Mouse (Mus musculus) small intestine, adult 2 months (tissue): Measurements from ENCODE around the gene Ehd1.

Source experiments
- CTCF ChIP-seq: fragments of 200-500 bp; IDR thresholded peaks from 2 replicates; pipeline ENCODE4 v1.5.1; 2012; ENCODE audit warnings: low read depth, mild to moderate bottlenecking, control low read depth, inconsistent platforms, low read length, moderate library complexity, mixed read lengths; ENCODE audit not compliant: insufficient replicate concordance, insufficient read length; ENCODE audit errors: extremely low read depth
- POLR2A ChIP-seq: fragments of 200-500 bp; IDR thresholded peaks from 2 replicates; pipeline ENCODE4 v1.6.1; 2012; ENCODE audit warnings: low read depth, mild to moderate bottlenecking, control low read depth, inconsistent platforms, low read length, moderate library complexity

DNA sequence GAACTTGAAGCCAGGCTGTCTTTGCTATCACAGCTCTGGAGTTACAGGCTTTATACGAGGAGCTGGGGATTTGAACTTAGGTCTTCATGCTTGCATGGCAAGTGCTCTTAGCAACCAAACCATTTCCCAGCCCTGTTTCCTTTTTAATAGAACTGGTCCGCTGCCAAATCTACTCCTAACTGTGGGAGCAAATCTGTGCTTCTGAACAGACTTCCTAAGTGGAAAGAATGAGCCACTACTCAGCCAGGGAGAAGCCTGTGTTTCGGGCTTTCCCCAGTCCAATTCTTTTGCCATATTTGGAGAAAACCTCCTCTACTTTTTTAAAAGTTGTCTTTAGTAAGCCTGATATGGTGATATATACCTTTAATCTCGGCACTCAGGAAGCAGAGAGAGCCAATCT lies 3.8 kb upstream of the Ehd1 start:
- TF ChIP-seq POLR2A, result no peak
- TF ChIP-seq CTCF, result no peak
